Mouse (Mus musculus) olfactory bulb, adult 2 months (tissue): Measurements from ENCODE around the gene Vps35l.

Source experiments
- CTCF ChIP-seq: fragments of 200-500 bp; IDR thresholded peaks from 2 replicates; pipeline ENCODE4 v1.5.1; 2012; ENCODE audit warnings: low read depth, mild to moderate bottlenecking, low read length, moderate library complexity; ENCODE audit not compliant: insufficient read depth
- POLR2A ChIP-seq: fragments of 200-500 bp; IDR thresholded peaks from 2 replicates; pipeline ENCODE4 v1.6.1; 2012; ENCODE audit warnings: mild to moderate bottlenecking, low read depth, low read length, moderate library complexity; ENCODE audit not compliant: insufficient read depth

DNA sequence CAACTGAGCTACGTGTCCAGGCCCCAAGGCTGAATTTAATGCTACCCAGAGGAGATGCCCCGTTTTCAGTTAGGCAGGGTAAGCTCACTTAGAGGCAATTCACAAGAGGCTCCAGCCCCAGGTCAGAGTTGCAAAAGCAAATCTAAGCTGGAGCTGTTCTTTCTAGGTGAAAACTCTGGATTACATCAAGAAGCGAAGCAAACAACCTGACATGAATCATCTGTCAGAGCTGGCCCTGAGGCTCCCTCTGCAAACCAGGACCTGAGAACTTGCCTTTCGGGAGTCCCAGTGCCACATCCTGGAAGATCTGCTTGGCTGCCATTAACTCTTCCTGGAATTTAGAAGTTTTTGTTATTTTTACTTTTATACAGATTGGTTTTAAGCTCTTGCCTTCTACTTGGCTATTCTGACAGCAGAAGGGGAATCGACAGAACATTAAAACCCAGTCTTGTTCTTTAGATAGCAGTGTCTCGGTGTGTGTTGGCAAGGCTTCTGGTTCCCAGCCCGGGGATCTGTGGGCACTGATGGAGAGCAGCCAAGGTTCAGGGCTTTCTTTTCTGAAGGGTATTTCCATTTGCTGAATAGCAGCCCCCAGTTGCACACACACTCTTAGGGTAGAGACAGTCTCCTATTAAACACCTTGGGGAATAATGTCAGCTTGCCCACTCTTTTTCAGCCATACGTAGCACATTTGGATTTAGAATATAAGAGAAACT lies 101.2 kb downstream of the Vps35l start:
- TF ChIP-seq POLR2A (no peak), CTCF (no peak)
